In the genomic region with DNA sequence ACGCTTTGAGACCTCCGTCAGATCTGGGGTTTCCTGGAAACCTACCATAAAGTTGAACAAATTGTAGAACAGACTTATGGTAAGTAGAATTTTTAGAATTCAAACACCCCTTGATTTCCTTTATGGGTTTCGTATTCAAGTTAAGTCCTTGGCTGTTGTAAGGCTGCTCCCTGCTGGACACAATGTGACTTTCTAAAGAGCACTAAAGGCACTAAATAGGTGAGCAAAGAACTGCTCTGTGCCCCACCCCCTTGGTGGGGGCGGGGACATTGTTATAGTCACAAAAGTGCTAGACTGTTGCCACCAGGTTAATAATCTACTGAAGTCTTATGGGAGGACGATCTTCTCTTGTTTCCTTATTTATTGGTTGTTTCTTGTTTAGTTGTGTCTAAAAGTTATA, we compare ENCODE assay signal across 8 mouse cellular contexts. TPM values are rescaled to one million over a fixed set of nuclear protein-coding genes. Genes with fewer than 3 reads are reported as not detected.
A peak's percentile ranks its signal among the peaks of the same experiment; 100 is the strongest.
DNase-seq lines count a peak whose midpoint lies in the region; ATAC-seq lines count a peak whose summit lies in the region.

No protein-coding gene starts in this region.

- peak; percentile 34 to 45 for DNase-seq in cerebellum, adult 18-20 months
- DNase-seq in retina, embryonic 14.5 days (ENCODE audit: low spot score): peak; percentile 32
- DNase-seq in retina, postnatal 1 day: no peak
- DNase-seq in induced T-regulatory cell, adult 2 months (ENCODE audit: low read depth): peak; percentile 63
- DNase-seq in thymus, postnatal 25 days: peak; percentile 29
- DNase-seq in adrenal gland, adult 2 months: no peak

- no peak for ATAC-seq in cerebellum, adult (ENCODE audit: insufficient number of reproducible peaks, low FRiP score, low TSS enrichment)
- no peak for ATAC-seq in erythroid progenitor cell, adult 5-6 weeks (replicated peaks; ENCODE audit: low FRiP score, poor library complexity, severe bottlenecking)

RNA-seq across cellular contexts. Expression of gene Immp1l, which starts 3.9 kb away (rescaled TPM):
- total RNA-seq in erythroid progenitor cell, adult 5-6 weeks (2015; ENCODE audit: low replicate concordance): 9.6 and 13.3 TPM in 2 replicates
- total RNA-seq in erythroid progenitor cell, adult 5-6 weeks (2017; ENCODE audit: low replicate concordance): 12.0 and 17.7 TPM in 2 replicates
- total RNA-seq in adrenal gland, adult 2 months (2021): 10 to 100 TPM; 46.4 to 52.7 TPM
- polyA plus RNA-seq in adrenal gland, adult 2 months (2012; rRNA removed): 1.4 and 1.9 TPM in 2 replicates

RNA-seq across cellular contexts. Expression of gene Elp4, which starts 4.0 kb away (rescaled TPM):
- total RNA-seq in erythroid progenitor cell, adult 5-6 weeks (2015; ENCODE audit: low replicate concordance): 9.0 and 34.8 TPM in 2 replicates
- total RNA-seq in erythroid progenitor cell, adult 5-6 weeks (2017; ENCODE audit: low replicate concordance): 6.5 and 9.2 TPM in 2 replicates
- 10 to 100 TPM; 12.9 to 17.1 TPM for total RNA-seq in adrenal gland, adult 2 months (2021)
- polyA plus RNA-seq in adrenal gland, adult 2 months (2012; rRNA removed): 12.6 and 16.9 TPM in 2 replicates

Comparison
In these comparisons a context has a peak if more than half of its experiments do, and no peak if none do; other contexts are left out.
1. DNase-seq: peak in cerebellum, adult 18-20 months (2 of 2), retina, embryonic 14.5 days (single experiment), induced T-regulatory cell, adult 2 months (single experiment) and thymus, postnatal 25 days (single experiment); none in retina, postnatal 1 day (single experiment) and adrenal gland, adult 2 months (single experiment).